Mouse (Mus musculus) lung, embryonic 15.5 days (tissue): Measurements from ENCODE around the gene Cyp3a11. TPM values are rescaled to one million over a fixed set of nuclear protein-coding genes. Genes with fewer than 3 reads are reported as not detected.
"Not testable (repeated sequence)": the region's sequence is repeated elsewhere in the genome, so short reads cannot be mapped to it uniquely, and the experiment has no call there.

Source experiments
- ATAC-seq: fragments of 200-750 bp; cut with Nextera tagmentation; 2 replicates; pipeline ENCODE4 v1.8.0; 2017; ENCODE audit warnings: moderate number of reproducible peaks, borderline replicate concordance; ENCODE audit not compliant: low FRiP score, low TSS enrichment; ENCODE audit errors: extremely low read depth
- H3K27ac ChIP-seq: fragments of 300-500 bp; sonication (generic); 2 replicates; pipeline ENCODE4 v1.5.1; 2015; ENCODE audit warnings: moderate library complexity, mild to moderate bottlenecking, inconsistent platforms
- H3K27me3 ChIP-seq: fragments of 300-500 bp; sonication (generic); 2 replicates; pipeline ENCODE4 v1.6.1; 2015; ENCODE audit warnings: inconsistent platforms
- H3K36me3 ChIP-seq: fragments of 300-500 bp; sonication (generic); 2 replicates; pipeline ENCODE4 v1.6.1; 2015; ENCODE audit warnings: inconsistent platforms
- H3K4me1 ChIP-seq: fragments of 300-500 bp; sonication (generic); 2 replicates; pipeline ENCODE4 v1.6.1; 2015; ENCODE audit warnings: inconsistent platforms
- H3K4me2 ChIP-seq: fragments of 300-500 bp; sonication (generic); 2 replicates; pipeline ENCODE4 v1.6.1; 2015; ENCODE audit warnings: inconsistent platforms, mild to moderate bottlenecking, moderate library complexity
- H3K4me3 ChIP-seq: fragments of 300-500 bp; sonication (generic); 2 replicates; pipeline ENCODE4 v1.5.1; 2015; ENCODE audit warnings: mild to moderate bottlenecking, inconsistent platforms
- H3K9ac ChIP-seq: fragments of 300-500 bp; sonication (generic); 2 replicates; pipeline ENCODE4 v1.6.1; 2015; ENCODE audit warnings: inconsistent platforms
- H3K9me3 ChIP-seq: fragments of 300-500 bp; sonication (generic); 2 replicates; pipeline ENCODE4 v1.6.1; 2016; ENCODE audit warnings: inconsistent platforms
- WGBS: fragments of 180-500 bp; shearing (Covaris S2); methylation state at CpG from one replicate; pipeline ENCODE4 v1.1.7; 2015; 5-methylcytosine and 5-hydroxymethylcytosine counted together
- polyA plus RNA-seq: library from polyadenylated mRNA; unstranded; fragments of >200 nt; fragmentation: Nextera tagmentation; extraction: Ambion mirVana; gene quantifications from 2 replicates; pipeline ENCODE4 v1.2.1, GENCODE M21; 2015

Gene Cyp3a11
- not detected in 2 replicates for polyA plus RNA-seq

- no peaks in the 10 kb centered on the region for H3K27me3 ChIP-seq
- no peak within 1 kb of the TSS for H3K4me2 ChIP-seq
- ATAC-seq = no peak
- no peak within 1 kb of the TSS for H3K4me3 ChIP-seq
- no peaks in the 10 kb centered on the region for H3K4me1 ChIP-seq
- H3K9ac ChIP-seq = no peak within 1 kb of the TSS
- no peaks in the 10 kb centered on the region for H3K36me3 ChIP-seq
- 78% methylated on average over 3 of the region's 3 CpGs for WGBS
- H3K27ac ChIP-seq = no peak within 1 kb of the TSS
- H3K9me3 ChIP-seq = no peaks in the 10 kb centered on the region; the same call in 1 of the 2 replicates
Observed at GRCm38 (mm10) chr5:145879688-145880087, at the start of gene Cyp3a11. Cyp3a11 (minus strand) TSS chr5:145879964.

- Histone ChIP-seq H3K4me3 (no peak overlapping the region), H3K27me3 (no peaks in the 10 kb centered on the region), H3K36me3 (no peaks in the 10 kb centered on the region), H3K9me3 (peaks cover 9% of the 10 kb centered on the region; the same call in 1 of the 2 replicates), H3K27ac (no peak overlapping the region), H3K4me1 (no peaks in the 10 kb centered on the region), H3K4me2 (no peak overlapping the region), H3K9ac (no peak overlapping the region)
- no peak for ATAC-seq
Observed at GRCm38 (mm10) chr5:145912912-145913311, 33.1 kb upstream of the Cyp3a11 start.

GRCm38 (mm10) chr5:145911781-145912180, 32.0 kb upstream of the Cyp3a11 start:
- H3K4me3 ChIP-seq = no peak overlapping the region
- no peak for ATAC-seq

GRCm38 (mm10) chr5:145906937-145907336, 27.2 kb upstream of the Cyp3a11 start:
- H3K27me3 ChIP-seq, H3K36me3 ChIP-seq, ATAC-seq, H3K9ac ChIP-seq, H3K4me2 ChIP-seq, H3K4me3 ChIP-seq, H3K4me1 ChIP-seq, H3K27ac ChIP-seq: not testable (repeated sequence)
- 78% methylated on average over 2 of the region's 2 CpGs for WGBS
- 0 out of 2 replicates have a peak, but pooled peaks cover 11% of the 10 kb centered on the region for H3K9me3 ChIP-seq

More at GRCm38 (mm10) chr5:145911781-145912180, 32.0 kb upstream of the Cyp3a11 start:
- Histone ChIP-seq H3K27ac (no peak overlapping the region), H3K27me3 (no peaks in the 10 kb centered on the region), H3K36me3 (no peaks in the 10 kb centered on the region), H3K4me2 (no peak overlapping the region), H3K9ac (no peak overlapping the region), H3K4me1 (no peaks in the 10 kb centered on the region), H3K9me3 (peaks cover 4% of the 10 kb centered on the region; the same call in 1 of the 2 replicates)

GRCm38 (mm10) chr5:145904535-145904934, 24.8 kb upstream of the Cyp3a11 start:
- no peak for ATAC-seq
- 74% methylated on average over 1 of the region's 1 CpGs for WGBS
- H3K4me3 ChIP-seq = no peak overlapping the region
- H3K4me1 ChIP-seq = no peaks in the 10 kb centered on the region
- no peak overlapping the region for H3K9ac ChIP-seq
- H3K4me2 ChIP-seq = no peak overlapping the region
- H3K27me3 ChIP-seq = no peaks in the 10 kb centered on the region
- H3K9me3 ChIP-seq = 0 out of 2 replicates have a peak, but pooled peaks cover 11% of the 10 kb centered on the region
- no peaks in the 10 kb centered on the region for H3K36me3 ChIP-seq
- H3K27ac ChIP-seq = no peak overlapping the region

GRCm38 (mm10) chr5:145903349-145903748, 23.6 kb upstream of the Cyp3a11 start:
- Histone ChIP-seq H3K4me1 (no peaks in the 10 kb centered on the region), H3K4me2 (no peak overlapping the region), H3K27me3 (no peaks in the 10 kb centered on the region), H3K4me3 (no peak overlapping the region), H3K9me3 (0 out of 2 replicates have a peak, but pooled peaks cover 11% of the 10 kb centered on the region), H3K9ac (no peak overlapping the region), H3K36me3 (no peaks in the 10 kb centered on the region), H3K27ac (no peak overlapping the region)
- no peak for ATAC-seq
- WGBS = 84% methylated on average over 1 of the region's 1 CpGs

- 0 out of 2 replicates have a peak, but pooled peaks cover 15% of the 10 kb centered on the region for H3K9me3 ChIP-seq
- H3K9ac ChIP-seq = no peak overlapping the region
- 44% methylated on average over 2 of the region's 2 CpGs for WGBS
Observed at GRCm38 (mm10) chr5:145900436-145900990, 20.7 kb upstream of the Cyp3a11 start.

GRCm38 (mm10) chr5:145897271-145897670, 17.5 kb upstream of the Cyp3a11 start:
- 62% methylated on average over 1 of the region's 1 CpGs for WGBS
- Histone ChIP-seq H3K9me3 (0 out of 2 replicates have a peak, but pooled peaks cover 7% of the 10 kb centered on the region), H3K4me1 (no peaks in the 10 kb centered on the region), H3K4me3 (no peak overlapping the region), H3K27me3 (no peaks in the 10 kb centered on the region), H3K4me2 (no peak overlapping the region), H3K9ac (no peak overlapping the region), H3K36me3 (no peaks in the 10 kb centered on the region), H3K27ac (no peak overlapping the region)
- no peak for ATAC-seq

More at GRCm38 (mm10) chr5:145900436-145900990, 20.7 kb upstream of the Cyp3a11 start:
- no peaks in the 10 kb centered on the region for H3K36me3 ChIP-seq
- no peak overlapping the region for H3K27ac ChIP-seq
- no peaks in the 10 kb centered on the region for H3K27me3 ChIP-seq
- H3K4me3 ChIP-seq = no peak overlapping the region
- H3K4me1 ChIP-seq = no peaks in the 10 kb centered on the region
- no peak for ATAC-seq
- no peak overlapping the region for H3K4me2 ChIP-seq

- ATAC-seq = no peak
Observed at GRCm38 (mm10) chr5:145881207-145881606, 1.4 kb upstream of the Cyp3a11 start.

GRCm38 (mm10) chr5:145867433-145867832, 12.3 kb downstream of the Cyp3a11 start:
- not testable (repeated sequence) for H3K9me3 ChIP-seq, ATAC-seq, H3K4me2 ChIP-seq, H3K27ac ChIP-seq, H3K27me3 ChIP-seq, H3K9ac ChIP-seq, H3K36me3 ChIP-seq, H3K4me3 ChIP-seq, H3K4me1 ChIP-seq

More at GRCm38 (mm10) chr5:145881207-145881606, 1.4 kb upstream of the Cyp3a11 start:
- H3K27ac ChIP-seq = no peak overlapping the region
- no peak overlapping the region for H3K4me3 ChIP-seq
- H3K9me3 ChIP-seq = peaks cover 4% of the 10 kb centered on the region; the same call in 1 of the 2 replicates
- no peaks in the 10 kb centered on the region for H3K27me3 ChIP-seq
- H3K4me1 ChIP-seq = no peaks in the 10 kb centered on the region
- no peak overlapping the region for H3K4me2 ChIP-seq
- no peak overlapping the region for H3K9ac ChIP-seq
- no peaks in the 10 kb centered on the region for H3K36me3 ChIP-seq

GRCm38 (mm10) chr5:145805796-145806195, 74.0 kb downstream of the Cyp3a11 start, which contains the start of gene Cyp3a44:
Cyp3a44 (minus strand) TSS chr5:145805874.
- H3K4me2 ChIP-seq, ATAC-seq, H3K27me3 ChIP-seq, H3K4me1 ChIP-seq, H3K4me3 ChIP-seq, H3K27ac ChIP-seq, H3K36me3 ChIP-seq, H3K9ac ChIP-seq, H3K9me3 ChIP-seq: not testable (repeated sequence)
- WGBS = 55% methylated on average over 2 of the region's 2 CpGs
